Mouse (Mus musculus): ENCODE results near the gene Aldh16a1. TPM values are rescaled to one million over a fixed set of nuclear protein-coding genes. Genes with fewer than 3 reads are reported as not detected.
A peak's percentile ranks its signal among the peaks of the same experiment; 100 is the strongest.
"Not testable (repeated sequence)": the region's sequence is repeated elsewhere in the genome, so short reads cannot be mapped to it uniquely, and the experiment has no call there.

Aldh16a1 gene
- polyA plus RNA-seq, 1 experiment from 2014 or later = 26.4 TPM

DNA sequence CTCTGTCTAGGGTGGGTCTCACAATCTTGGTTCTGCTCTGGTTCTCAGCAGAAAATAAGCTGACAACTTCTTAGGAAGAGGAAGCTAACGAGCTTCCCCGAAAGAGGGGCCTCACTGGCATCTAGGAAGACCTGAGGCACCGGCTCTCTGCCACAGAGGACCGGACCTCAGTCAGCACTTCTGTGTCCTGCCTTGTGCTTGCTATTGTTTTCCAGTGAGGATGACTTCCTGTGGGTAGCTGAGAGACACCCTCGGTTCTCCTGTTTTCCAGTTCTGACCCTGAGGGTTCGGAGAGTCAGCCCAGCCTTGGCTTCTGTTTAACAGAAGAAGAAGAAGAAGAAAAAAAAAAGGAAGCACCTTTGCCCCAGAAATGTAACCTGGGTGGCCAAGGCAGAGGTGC is 56.9 kb downstream of the Aldh16a1 start:
- WGBS = 50% methylated on average over 6 of the region's 6 CpGs
- peak overlapping the region; percentile 14; the same call in 1 of the 2 replicates for H3K27ac ChIP-seq
- ATAC-seq (replicated peaks; ENCODE audit: insufficient number of reproducible peaks, insufficient read depth, low FRiP score, low read depth) = no peak

GRCm38 (mm10) chr7:45095965-45096364 is 58.4 kb downstream of the Aldh16a1 start:
- H3K4me1 ChIP-seq (replicated peaks) = peaks cover 14% of the 10 kb centered on the region
- not testable (repeated sequence) for H3K9ac ChIP-seq; H3K36me3 ChIP-seq; H3K27me3 ChIP-seq; H3K4me2 ChIP-seq; H3K4me3 ChIP-seq; ATAC-seq (replicated peaks; ENCODE audit: insufficient number of reproducible peaks, insufficient read depth, low FRiP score, low read depth); H3K27ac ChIP-seq; H3K9me3 ChIP-seq (replicated peaks)
- 93% methylated on average over 14 of the region's 14 CpGs for WGBS

More for the DNA sequence above, 56.9 kb downstream of the Aldh16a1 start:
- Histone ChIP-seq H3K27me3 (no peaks in the 10 kb centered on the region), H3K4me3 (no peak overlapping the region), H3K4me1 (replicated peaks) (peaks cover 7% of the 10 kb centered on the region; the same call in 1 of the 2 replicates), H3K36me3 (no peaks in the 10 kb centered on the region), H3K9me3 (replicated peaks) (no peaks in the 10 kb centered on the region), H3K9ac (no peak overlapping the region), H3K4me2 (no peak overlapping the region)

DNA sequence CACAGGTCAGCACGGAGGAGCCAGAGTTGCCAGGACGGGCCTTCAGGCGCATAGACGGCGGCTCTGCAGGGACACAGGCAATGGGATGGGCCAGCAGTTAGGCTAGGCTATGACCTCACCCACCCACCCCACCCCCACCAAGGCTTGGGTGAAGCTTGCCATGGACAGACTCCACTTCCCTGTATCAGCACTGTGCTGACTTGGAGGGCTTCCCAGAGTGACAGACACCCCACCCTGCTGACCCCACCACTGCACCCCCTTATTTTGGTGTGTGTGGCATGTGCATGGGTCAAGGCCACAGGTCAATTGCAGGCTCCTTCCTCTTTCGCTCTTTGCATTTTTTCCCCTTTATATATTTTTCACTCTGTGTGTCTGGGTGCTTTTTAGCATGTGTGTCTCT is 59.0 kb downstream of the Aldh16a1 start:
- no peak for ATAC-seq (replicated peaks; ENCODE audit: insufficient number of reproducible peaks, insufficient read depth, low FRiP score, low read depth)
- no peak overlapping the region for H3K4me3 ChIP-seq
- no peak overlapping the region for H3K9ac ChIP-seq
- 62% methylated on average over 6 of the region's 6 CpGs for WGBS
- peaks cover 20% of the 10 kb centered on the region for H3K4me1 ChIP-seq (replicated peaks)
- H3K27ac ChIP-seq = no peak overlapping the region
- no peaks in the 10 kb centered on the region for H3K36me3 ChIP-seq
- H3K27me3 ChIP-seq = no peaks in the 10 kb centered on the region
- no peak overlapping the region for H3K4me2 ChIP-seq
- no peaks in the 10 kb centered on the region for H3K9me3 ChIP-seq (replicated peaks)

DNA sequence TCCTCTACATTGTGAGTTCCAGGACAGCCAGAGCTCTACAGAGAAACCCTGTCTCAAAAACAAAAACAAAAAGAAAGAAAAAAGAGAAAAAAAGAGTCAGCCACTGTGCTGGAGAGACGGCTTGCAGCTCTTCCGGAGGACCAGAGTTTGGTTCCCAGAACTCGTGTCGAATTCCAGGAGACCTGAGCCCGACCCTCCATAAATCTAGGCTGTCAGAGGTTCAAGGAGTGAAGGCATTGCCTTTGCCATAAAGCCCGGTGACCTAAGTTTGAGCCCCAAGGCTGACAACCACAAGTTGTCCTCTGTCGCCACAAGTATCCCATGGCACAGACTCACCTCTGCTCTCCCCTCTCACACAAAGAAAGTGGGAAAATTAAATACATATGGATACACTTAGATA is 60.3 kb downstream of the Aldh16a1 start:
- no peak for ATAC-seq (replicated peaks; ENCODE audit: insufficient number of reproducible peaks, insufficient read depth, low FRiP score, low read depth)
- no peaks in the 10 kb centered on the region for H3K9me3 ChIP-seq (replicated peaks)
- 57% methylated on average over 7 of the region's 7 CpGs for WGBS
- no peaks in the 10 kb centered on the region for H3K36me3 ChIP-seq
- no peak overlapping the region for H3K9ac ChIP-seq
- H3K4me2 ChIP-seq = no peak overlapping the region
- no peaks in the 10 kb centered on the region for H3K27me3 ChIP-seq
- no peak overlapping the region for H3K27ac ChIP-seq
- H3K4me1 ChIP-seq (replicated peaks) = peaks cover 23% of the 10 kb centered on the region
- H3K4me3 ChIP-seq = no peak overlapping the region

DNA sequence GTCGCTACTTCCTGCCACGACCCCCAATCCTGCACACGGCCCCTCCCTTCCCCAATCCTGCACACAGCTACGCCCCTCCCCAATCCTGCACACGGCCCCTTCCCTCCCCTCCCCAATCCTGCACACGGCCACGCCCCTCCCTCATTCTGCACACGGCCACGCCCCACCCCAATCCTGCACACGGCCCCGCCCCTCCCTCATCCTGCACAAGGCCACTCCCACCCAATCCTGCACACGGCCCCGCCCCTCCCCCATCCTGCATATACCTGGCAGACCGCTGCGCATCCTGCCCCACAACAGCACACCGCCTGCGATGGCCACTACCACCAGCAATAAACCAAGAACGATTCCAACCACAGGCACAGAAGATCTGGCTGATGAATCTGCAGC is 60.9 kb downstream of the Aldh16a1 start:
- Histone ChIP-seq H3K4me1 (replicated peaks) (peaks cover 23% of the 10 kb centered on the region), H3K4me3 (no peak overlapping the region), H3K27ac (no peak overlapping the region), H3K9me3 (replicated peaks) (no peaks in the 10 kb centered on the region), H3K27me3 (no peaks in the 10 kb centered on the region), H3K9ac (no peak overlapping the region), H3K36me3 (peaks cover 4% of the 10 kb centered on the region), H3K4me2 (no peak overlapping the region)
- ATAC-seq (replicated peaks; ENCODE audit: insufficient number of reproducible peaks, insufficient read depth, low FRiP score, low read depth) = no peak
- WGBS = 34% methylated on average over 18 of the region's 18 CpGs

DNA sequence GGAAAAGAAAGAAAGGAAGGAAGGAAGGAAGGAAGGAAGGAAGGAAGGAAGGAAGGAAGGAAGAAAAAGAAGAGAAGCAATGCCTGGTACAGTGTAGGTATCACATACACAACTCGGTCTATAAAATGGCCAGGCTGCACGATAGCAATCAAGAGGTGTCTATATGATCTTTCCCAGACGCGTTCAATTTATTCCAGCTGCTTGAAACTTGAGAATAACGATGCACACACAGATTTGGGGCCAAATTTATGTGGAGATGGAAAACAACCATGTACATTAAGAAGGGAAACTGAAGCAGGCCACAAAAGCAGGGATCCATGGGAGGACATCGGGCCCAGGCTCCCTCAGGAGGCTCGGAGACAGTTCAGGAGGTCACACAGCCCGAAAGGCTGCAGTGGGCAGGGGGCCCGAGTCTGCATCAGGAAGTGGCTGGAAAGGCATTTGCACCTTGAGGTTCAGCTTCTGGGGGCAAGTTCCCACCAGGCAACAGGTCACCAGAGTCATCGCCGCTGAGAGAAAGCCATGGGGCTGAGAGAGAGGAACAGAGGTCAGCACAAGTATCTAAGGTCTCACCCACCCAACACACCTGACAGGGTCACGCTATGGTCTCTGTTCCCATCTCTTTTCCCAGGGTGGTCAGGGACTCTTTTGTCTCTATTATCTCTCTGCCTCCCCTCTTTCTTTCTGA is 61.4 kb downstream of the Aldh16a1 start:
- Histone ChIP-seq H3K27me3 (no peaks in the 10 kb centered on the region), H3K4me1 (replicated peaks) (peaks cover 23% of the 10 kb centered on the region), H3K4me3 (no peak overlapping the region), H3K9me3 (replicated peaks) (no peaks in the 10 kb centered on the region), H3K9ac (no peak overlapping the region), H3K4me2 (no peak overlapping the region), H3K36me3 (peaks cover 10% of the 10 kb centered on the region), H3K27ac (0 out of 2 replicates have a peak overlapping the region, but pooled peaks have one; percentile 1)
- ATAC-seq (replicated peaks; ENCODE audit: insufficient number of reproducible peaks, insufficient read depth, low FRiP score, low read depth) = no peak
- 56% methylated on average over 12 of the region's 12 CpGs for WGBS

- Histone ChIP-seq H3K4me2 (peak within 1 kb of the TSS; percentile 73), H3K36me3 (peaks cover 19% of the 10 kb centered on the region)
- WGBS = under 1% methylated on average over 16 of the region's 16 CpGs
These were observed 62.3 kb downstream of the Aldh16a1 start, which contains the start of gene Rcn3 for GRCm38 (mm10) chr7:45092048-45092447. Gene Rcn3, minus strand, starts transcription at chr7:45092221.

DNA sequence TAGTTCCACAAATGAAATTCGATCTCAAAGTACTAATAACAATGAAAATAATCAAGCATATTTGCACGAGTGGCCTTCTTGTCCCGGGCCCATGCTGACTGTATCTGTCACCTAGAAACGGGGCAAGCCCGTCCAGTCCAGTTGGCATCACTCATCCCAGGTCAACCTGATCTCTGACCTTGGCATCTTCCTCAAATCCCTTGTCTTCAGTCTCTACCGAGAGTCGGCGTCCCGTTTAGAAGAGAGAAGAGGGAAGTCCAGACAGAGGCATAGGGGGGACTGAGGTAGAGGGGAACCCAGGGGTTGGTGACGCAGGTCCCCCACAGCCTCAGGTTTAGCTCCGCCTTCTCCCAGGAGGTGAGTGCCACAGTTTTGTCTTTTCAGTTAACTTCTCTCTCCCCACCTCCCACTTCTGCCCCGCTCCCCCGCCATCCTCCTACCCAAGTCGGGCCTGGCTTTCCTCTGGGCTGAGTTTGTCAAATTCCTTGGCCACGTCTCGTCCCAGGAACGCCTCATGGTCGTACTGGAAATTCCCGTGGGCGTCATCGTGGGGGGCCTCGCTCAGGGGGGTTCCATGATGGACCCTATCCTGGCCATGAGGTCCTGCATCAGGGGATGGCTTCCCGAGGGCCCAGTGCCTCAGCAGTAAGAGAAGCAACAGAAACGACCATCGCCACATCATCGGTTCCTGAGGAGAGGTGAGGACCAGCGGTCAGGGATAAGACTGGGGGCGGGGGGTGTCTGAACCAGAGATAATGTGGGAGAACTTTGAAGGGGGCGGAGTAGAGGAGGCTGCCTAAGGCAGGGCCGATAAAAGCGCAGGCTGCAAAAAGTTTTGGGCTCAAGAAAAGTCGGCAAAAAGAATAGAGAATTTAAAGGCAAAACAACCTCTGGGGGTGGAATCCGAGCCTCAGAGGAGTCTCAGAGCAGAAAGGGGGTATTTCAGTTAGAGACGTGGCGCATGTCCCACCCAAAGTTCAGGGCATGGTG is 63.1 kb downstream of the Aldh16a1 start:
- peaks cover 23% of the 10 kb centered on the region for H3K4me1 ChIP-seq (replicated peaks)
- H3K36me3 ChIP-seq = peaks cover 26% of the 10 kb centered on the region
- peak; percentile 58 for ATAC-seq (replicated peaks; ENCODE audit: insufficient number of reproducible peaks, insufficient read depth, low FRiP score, low read depth)
- WGBS = 10% methylated on average over 35 of the region's 35 CpGs
- H3K9ac ChIP-seq = peak overlapping the region; percentile 54
- H3K27ac ChIP-seq = peak overlapping the region; percentile 81
- peak overlapping the region; percentile 73 for H3K4me2 ChIP-seq
- no peaks in the 10 kb centered on the region for H3K9me3 ChIP-seq (replicated peaks)
- peak overlapping the region; percentile 59 for H3K4me3 ChIP-seq
- no peaks in the 10 kb centered on the region for H3K27me3 ChIP-seq

More at GRCm38 (mm10) chr7:45092048-45092447, 62.3 kb downstream of the Aldh16a1 start, which contains the start of gene Rcn3:
- Histone ChIP-seq H3K27me3 (no peaks in the 10 kb centered on the region), H3K9ac (peak within 1 kb of the TSS; percentile 54), H3K27ac (peak within 1 kb of the TSS; percentile 81), H3K4me3 (peak within 1 kb of the TSS; percentile 59), H3K4me1 (replicated peaks) (peaks cover 23% of the 10 kb centered on the region), H3K9me3 (replicated peaks) (no peaks in the 10 kb centered on the region)
- ATAC-seq (replicated peaks; ENCODE audit: insufficient number of reproducible peaks, insufficient read depth, low FRiP score, low read depth) = peak; percentile 94

MicroRNA genes within 50 kb of the gene (microRNA counts, 519-probe panel; counts per million panel counts)
- microRNA mmu-miR-150 = 2,526 counts per million, percentile 53 among the panel's probes with 10 or more counts

Small RNA genes lying within 50 kb of the gene (microRNA-seq; reads per million reads assigned to microRNA genes)
- gene Mir150 = 24.2 reads per million, percentile 35 among the genes with 10 or more reads in this experiment
- gene Mir5121 = 8.0 reads per million, percentile 23 among the genes with 10 or more reads in this experiment
- not detected for gene Mir7055

Other genes starting within 250 kb of the Aldh16a1 start
- 51.9 and 57.4 TPM in 2 replicates for gene Ap2a1, start 225.1 kb downstream of the Aldh16a1 start, polyA plus RNA-seq (2015; fragmentation: Nextera tagmentation; extraction: Ambion mirVana)
- 0.13 and 0.27 TPM in 2 replicates for gene Tsks, start 211.4 kb downstream of the Aldh16a1 start, polyA plus RNA-seq (2015; fragmentation: Nextera tagmentation; extraction: Ambion mirVana)
- gene Cpt1c, start 179.7 kb downstream of the Aldh16a1 start, polyA plus RNA-seq (2015; fragmentation: Nextera tagmentation; extraction: Ambion mirVana) = 9.0 and 12.2 TPM in 2 replicates
- 315 and 356 TPM in 2 replicates for gene Prmt1, start 168.0 kb downstream of the Aldh16a1 start, polyA plus RNA-seq (2015; fragmentation: Nextera tagmentation; extraction: Ambion mirVana)
- gene Irf3, start 156.9 kb downstream of the Aldh16a1 start, polyA plus RNA-seq (2015; fragmentation: Nextera tagmentation; extraction: Ambion mirVana) = 61.6 and 76.7 TPM in 2 replicates
- 34.5 and 35.4 TPM in 2 replicates for gene Bcl2l12, start 155.9 kb downstream of the Aldh16a1 start, polyA plus RNA-seq (2015; fragmentation: Nextera tagmentation; extraction: Ambion mirVana)
- 25.1 and 32.5 TPM in 2 replicates for gene Scaf1, start 138.2 kb downstream of the Aldh16a1 start, polyA plus RNA-seq (2015; fragmentation: Nextera tagmentation; extraction: Ambion mirVana)
- gene Rras, start 136.6 kb downstream of the Aldh16a1 start, polyA plus RNA-seq (2015; fragmentation: Nextera tagmentation; extraction: Ambion mirVana) = 76.4 and 80.8 TPM in 2 replicates
- 5.0 and 7.6 TPM in 2 replicates for gene Prr12, start 101.7 kb downstream of the Aldh16a1 start, polyA plus RNA-seq (2015; fragmentation: Nextera tagmentation; extraction: Ambion mirVana)
- gene Nosip, start 92.2 kb downstream of the Aldh16a1 start, polyA plus RNA-seq (2015; fragmentation: Nextera tagmentation; extraction: Ambion mirVana) = 42.4 and 54.8 TPM in 2 replicates
- 12.9 and 15.9 TPM in 2 replicates for gene Prrg2, start 91.9 kb downstream of the Aldh16a1 start, polyA plus RNA-seq (2015; fragmentation: Nextera tagmentation; extraction: Ambion mirVana)
- gene Rcn3, start 62.4 kb downstream of the Aldh16a1 start, polyA plus RNA-seq (2015; fragmentation: Nextera tagmentation; extraction: Ambion mirVana) = 223 and 285 TPM in 2 replicates
- 52.5 and 62.7 TPM in 2 replicates for gene Fcgrt, start 50.7 kb downstream of the Aldh16a1 start, polyA plus RNA-seq (2015; fragmentation: Nextera tagmentation; extraction: Ambion mirVana)
- gene Rps11, start 30.1 kb downstream of the Aldh16a1 start, polyA plus RNA-seq (2015; fragmentation: Nextera tagmentation; extraction: Ambion mirVana) = 794 and 808 TPM in 2 replicates
- gene Rpl13a, start 25.8 kb downstream of the Aldh16a1 start, polyA plus RNA-seq (2015; fragmentation: Nextera tagmentation; extraction: Ambion mirVana) = 697 and 762 TPM in 2 replicates
- 0.22 TPM in 1 of 2 replicates, not detected in the other for gene Gm45713, start 18.4 kb downstream of the Aldh16a1 start, polyA plus RNA-seq (2015; fragmentation: Nextera tagmentation; extraction: Ambion mirVana)
- gene Flt3l, start 18.2 kb downstream of the Aldh16a1 start, polyA plus RNA-seq (2015; fragmentation: Nextera tagmentation; extraction: Ambion mirVana) = 1.5 and 2.2 TPM in 2 replicates
- gene Pih1d1, start 281 bp downstream of the Aldh16a1 start, polyA plus RNA-seq (2015; fragmentation: Nextera tagmentation; extraction: Ambion mirVana) = 76.5 and 77.3 TPM in 2 replicates
- 2.7 and 3.5 TPM in 2 replicates for gene Slc17a7, start 9.4 kb upstream of the Aldh16a1 start, polyA plus RNA-seq (2015; fragmentation: Nextera tagmentation; extraction: Ambion mirVana)
- 0.10 TPM in 1 of 2 replicates, not detected in the other for gene Gfy, start 25.0 kb upstream of the Aldh16a1 start, polyA plus RNA-seq (2015; fragmentation: Nextera tagmentation; extraction: Ambion mirVana)
- gene Pth2, start 26.4 kb upstream of the Aldh16a1 start, polyA plus RNA-seq (2015; fragmentation: Nextera tagmentation; extraction: Ambion mirVana) = not detected in 2 replicates
- 0.53 and 0.80 TPM in 2 replicates for gene Ccdc155, start 50.3 kb upstream of the Aldh16a1 start, polyA plus RNA-seq (2015; fragmentation: Nextera tagmentation; extraction: Ambion mirVana)
- gene Dkkl1, start 57.6 kb upstream of the Aldh16a1 start, polyA plus RNA-seq (2015; fragmentation: Nextera tagmentation; extraction: Ambion mirVana) = 0.90 and 1.2 TPM in 2 replicates
- 89.0 and 106 TPM in 2 replicates for gene Tead2, start 61.2 kb upstream of the Aldh16a1 start, polyA plus RNA-seq (2015; fragmentation: Nextera tagmentation; extraction: Ambion mirVana)
- 2.4 and 8.3 TPM in 2 replicates for gene Cd37, start 84.5 kb upstream of the Aldh16a1 start, polyA plus RNA-seq (2015; fragmentation: Nextera tagmentation; extraction: Ambion mirVana)
- gene Slc6a16, start 86.5 kb upstream of the Aldh16a1 start, polyA plus RNA-seq (2015; fragmentation: Nextera tagmentation; extraction: Ambion mirVana) = 0.11 and 0.18 TPM in 2 replicates
- gene Slc6a21, start 122.9 kb upstream of the Aldh16a1 start, polyA plus RNA-seq (2015; fragmentation: Nextera tagmentation; extraction: Ambion mirVana) = not detected in 2 replicates
- gene Trpm4, start 179.2 kb upstream of the Aldh16a1 start, polyA plus RNA-seq (2015; fragmentation: Nextera tagmentation; extraction: Ambion mirVana) = 12.7 and 15.8 TPM in 2 replicates
- 25.2 and 26.4 TPM in 2 replicates for gene Hrc, start 180.7 kb upstream of the Aldh16a1 start, polyA plus RNA-seq (2015; fragmentation: Nextera tagmentation; extraction: Ambion mirVana)
- gene Ppfia3, start 212.4 kb upstream of the Aldh16a1 start, polyA plus RNA-seq (2015; fragmentation: Nextera tagmentation; extraction: Ambion mirVana) = 1.6 and 2.1 TPM in 2 replicates
- gene Lin7b, start 216.0 kb upstream of the Aldh16a1 start, polyA plus RNA-seq (2015; fragmentation: Nextera tagmentation; extraction: Ambion mirVana) = 1.2 and 1.3 TPM in 2 replicates
- gene Snrnp70, start 241.2 kb upstream of the Aldh16a1 start, polyA plus RNA-seq (2015; fragmentation: Nextera tagmentation; extraction: Ambion mirVana) = 123 and 146 TPM in 2 replicates

Measured in heart, embryonic 15.5 days (tissue).